Mouse (Mus musculus) E14TG2a.4 (cell line): Measurements from ENCODE around the gene Gclc.

Experiments used
- CTCF ChIP-seq: conservative IDR thresholded peaks from 2 replicates; pipeline ENCODE4 v1.5.1; 2014; ENCODE audit warnings: low read length
- NANOG ChIP-seq: IDR thresholded peaks from 2 replicates; pipeline ENCODE4 v1.6.1; 2014; ENCODE audit warnings: borderline replicate concordance, low read length, mixed read lengths
- POU5F1 ChIP-seq: IDR thresholded peaks from 2 replicates; pipeline ENCODE4 v1.6.1; 2014; ENCODE audit warnings: low read length, borderline replicate concordance

DNA sequence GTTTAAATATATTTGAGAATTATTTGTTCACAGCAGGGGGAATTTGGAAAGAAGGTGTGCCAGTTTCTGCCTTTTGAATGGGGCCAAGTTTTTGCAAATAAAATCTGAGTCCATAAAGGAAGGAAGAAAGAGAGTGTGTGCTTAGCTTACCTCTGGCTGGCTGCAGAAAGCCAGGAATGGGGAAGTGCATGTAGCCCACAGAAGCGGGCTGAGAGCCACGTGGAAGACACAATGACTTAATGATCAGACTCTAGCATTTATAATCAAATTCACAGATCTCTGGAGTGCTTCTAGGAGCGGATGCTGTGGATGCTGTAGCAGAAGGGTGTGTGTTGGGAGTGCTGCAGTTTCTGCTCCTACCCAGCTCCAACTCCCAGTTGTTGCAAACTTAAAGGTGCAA lies 22.3 kb upstream of the Gclc start:
- TF ChIP-seq CTCF (no peak), NANOG (no peak), POU5F1 (no peak)
